Mouse (Mus musculus): ENCODE measurements around the gene Gm49336.

The Gm49336 gene

DNA sequence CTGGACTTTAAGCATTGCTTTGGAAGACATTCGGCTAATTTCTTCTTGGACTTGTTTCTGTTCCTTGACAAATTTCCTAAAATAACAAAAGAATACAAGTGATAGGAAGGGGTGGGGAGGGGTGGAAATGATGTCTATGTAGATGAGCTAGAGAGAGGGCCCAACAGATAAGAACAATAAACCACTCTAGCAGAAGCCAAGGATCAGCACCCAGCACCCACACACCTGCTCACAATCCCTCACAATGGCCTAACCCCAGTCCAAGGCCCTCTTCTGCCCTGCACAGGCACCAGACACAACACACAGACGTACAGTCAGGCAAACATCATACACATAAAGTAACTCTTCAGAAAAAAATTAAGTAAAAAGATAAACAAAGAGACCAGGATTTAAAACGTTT lies 12.8 kb downstream of the Gm49336 start:
- no peak for DNase-seq (ENCODE audit: low spot score)

DNA sequence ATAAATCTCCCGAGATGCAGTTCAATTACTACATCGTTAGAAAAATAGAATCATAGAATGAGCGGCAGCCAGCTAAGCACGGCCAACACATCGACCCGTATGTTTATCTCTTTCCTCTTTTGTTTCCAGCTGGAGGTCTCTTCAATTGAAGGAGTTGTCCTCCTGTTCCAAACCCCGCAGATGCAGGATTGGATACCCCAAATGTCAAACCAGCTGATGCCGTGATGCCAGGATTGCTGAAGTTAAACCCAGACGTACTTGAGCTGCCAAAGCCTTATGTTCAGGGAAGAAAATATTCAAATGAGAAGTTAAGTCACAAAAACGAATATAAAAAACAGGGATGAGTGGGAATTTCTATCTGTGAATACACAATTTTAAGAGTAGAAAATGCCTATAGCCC lies 31.4 kb downstream of the Gm49336 start:
- DNase-seq (ENCODE audit: low spot score) = no peak

DNA sequence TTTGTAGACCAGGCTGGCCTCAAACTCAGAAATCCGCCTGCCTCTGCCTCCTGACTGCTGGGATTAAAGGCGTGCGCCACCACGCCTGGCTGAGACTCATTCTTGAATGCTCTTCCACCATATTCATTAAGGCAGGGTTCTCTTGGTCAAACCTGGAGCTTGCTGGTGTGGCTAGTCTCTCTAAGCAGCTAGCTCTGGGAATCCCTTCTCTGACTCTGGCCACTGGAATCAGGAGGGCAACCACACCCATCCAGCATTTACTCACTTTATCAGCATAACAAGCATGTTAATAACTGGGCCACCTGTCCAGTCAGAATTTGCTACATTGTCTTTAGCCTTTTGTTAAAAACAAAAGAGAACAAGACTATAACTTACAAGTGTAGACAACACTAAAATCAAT lies 33.7 kb downstream of the Gm49336 start:
- DNase-seq (ENCODE audit: low spot score) = no peak

DNA sequence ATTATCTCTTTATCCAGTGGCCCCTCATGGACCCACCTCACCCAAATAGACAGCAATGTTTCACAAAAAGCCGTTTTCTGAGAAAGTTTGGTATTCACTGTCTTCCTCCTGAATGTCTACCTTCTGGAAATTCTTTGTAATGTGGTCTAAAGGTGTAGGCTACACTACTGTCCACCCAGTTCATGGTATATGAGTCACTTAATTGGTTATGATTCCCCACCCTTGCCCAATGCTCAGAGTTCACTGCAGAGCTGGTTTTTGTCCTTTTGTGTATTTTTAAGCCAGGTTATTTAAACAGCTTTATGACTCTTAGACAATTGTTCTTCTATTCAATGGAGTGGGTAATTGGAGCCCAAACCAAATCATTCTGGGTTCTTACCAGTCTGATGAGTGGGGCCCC lies 35.2 kb downstream of the Gm49336 start:
- DNase-seq (ENCODE audit: low spot score) = no peak

DNA sequence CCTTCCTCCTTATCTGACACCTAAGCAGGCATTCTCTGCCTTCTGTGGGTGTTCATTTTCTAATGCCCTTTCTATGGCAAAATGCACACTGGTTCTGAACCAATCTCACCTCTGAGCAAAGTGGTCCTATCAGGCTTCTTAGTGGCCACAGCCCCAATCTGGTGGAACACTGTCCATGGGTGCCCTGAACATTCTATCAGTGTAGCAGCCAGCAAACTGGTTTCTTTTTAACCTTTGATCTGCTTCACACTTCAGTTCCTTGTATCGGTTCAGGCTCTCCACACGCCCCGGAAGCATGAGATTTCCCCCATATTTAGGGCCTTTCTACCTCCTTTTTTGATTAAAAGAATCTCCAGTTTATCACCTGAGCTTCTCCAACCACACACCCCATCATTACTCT lies 36.3 kb downstream of the Gm49336 start:
- DNase-seq (ENCODE audit: low spot score) = no peak

DNA sequence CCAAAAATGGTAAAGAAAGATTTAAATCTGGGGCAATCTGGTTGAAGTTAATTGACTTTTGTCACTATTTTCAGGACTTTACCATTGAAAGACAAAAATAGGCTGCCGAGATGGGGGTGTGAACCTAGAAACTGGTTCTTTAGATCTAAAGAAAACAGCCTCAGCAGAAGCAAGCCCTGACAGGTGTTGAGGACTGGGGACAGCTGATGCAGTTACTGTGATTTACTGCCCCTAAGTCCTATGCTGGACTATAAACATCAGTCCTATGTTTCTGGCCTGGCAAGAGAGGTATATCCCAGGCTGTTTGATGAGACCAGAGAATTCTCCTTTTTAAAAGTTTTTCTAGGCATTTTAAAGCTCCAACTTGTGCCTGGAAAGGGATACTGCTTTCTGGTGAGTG lies 37.3 kb downstream of the Gm49336 start:
- no peak for DNase-seq (ENCODE audit: low spot score)

DNA sequence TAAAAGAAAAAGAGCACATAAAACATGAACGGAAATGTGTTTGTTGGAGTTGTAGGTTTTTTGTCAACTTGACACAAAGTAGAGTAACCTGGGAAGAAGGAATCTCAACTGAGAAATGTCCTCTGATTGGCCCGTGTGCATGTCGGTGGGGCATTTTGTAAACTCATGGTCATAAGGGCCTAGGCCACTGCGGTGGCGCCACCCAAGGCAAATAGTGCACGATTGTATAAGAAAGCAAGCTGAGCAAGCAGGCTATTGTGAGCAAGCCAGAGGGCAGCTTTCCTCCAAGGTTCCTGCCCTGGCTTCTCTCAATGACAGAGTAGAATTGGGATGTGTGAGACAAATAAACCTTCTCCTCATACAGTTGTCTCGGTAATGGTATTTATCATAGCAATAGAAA lies 42.1 kb downstream of the Gm49336 start:
- DNase-seq (ENCODE audit: low spot score) = no peak

DNA sequence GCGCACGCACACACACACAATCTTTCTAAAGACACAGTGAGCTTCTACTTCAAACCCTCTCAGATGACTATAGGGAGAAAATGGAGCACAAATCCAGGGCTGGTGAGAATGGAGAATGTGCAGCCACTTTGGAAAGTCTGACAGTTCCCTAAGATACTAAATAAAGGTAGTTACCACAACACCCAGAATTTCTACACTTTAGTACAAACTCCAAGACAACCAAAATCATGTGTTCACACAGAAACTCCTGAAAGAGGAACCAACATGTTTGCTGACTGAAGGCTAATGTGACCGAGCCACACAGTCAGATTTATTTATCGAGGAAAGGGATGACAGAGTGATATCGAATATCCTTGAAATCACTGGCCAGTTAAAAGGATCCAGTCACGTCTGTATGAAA lies 46.3 kb downstream of the Gm49336 start:
- no peak for DNase-seq (ENCODE audit: low spot score)

DNA sequence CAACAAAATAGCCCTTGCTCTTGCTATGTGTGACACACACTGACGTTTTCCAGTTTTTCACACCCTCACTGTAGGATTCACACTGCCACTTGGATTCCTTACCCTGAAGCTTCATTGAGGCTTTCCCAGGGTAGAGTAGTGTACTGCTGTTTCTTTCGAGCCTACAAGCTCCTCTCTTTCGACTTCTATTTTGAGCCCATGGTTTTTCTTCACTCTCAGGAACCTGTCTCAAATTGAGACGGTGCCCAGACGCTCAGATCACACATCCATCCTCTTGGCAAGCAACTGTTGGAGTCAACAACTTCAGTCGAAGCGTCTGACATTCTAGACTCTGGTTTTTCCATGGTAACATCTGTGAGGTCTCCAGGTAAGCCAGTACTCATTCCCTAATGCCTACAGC lies 54.4 kb downstream of the Gm49336 start, which contains the start of gene Atp8a2:
Gene Atp8a2, minus strand, starts transcription at position 296 of the 400 bp plus-strand sequence.
- DNase-seq (ENCODE audit: low spot score) = no peak

DNA sequence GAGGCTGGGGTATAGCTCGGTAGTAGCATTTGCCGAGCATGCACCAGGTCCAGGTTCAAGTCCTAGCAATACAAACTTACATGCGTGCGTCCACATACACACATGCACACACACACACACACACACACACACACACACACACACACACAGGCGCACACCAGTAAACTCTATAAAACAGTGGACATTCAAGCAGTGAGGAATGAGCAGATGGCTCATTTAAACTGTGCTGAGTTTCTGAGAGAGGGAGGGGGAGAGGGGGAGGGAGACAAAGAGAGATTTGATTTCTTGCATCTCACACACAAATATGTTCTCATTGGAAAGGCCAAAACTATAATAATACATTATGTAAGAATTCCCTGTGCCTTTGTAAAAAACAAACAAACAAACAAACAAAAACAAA lies 55.3 kb downstream of the Gm49336 start:
- DNase-seq (ENCODE audit: low spot score) = no peak

DNA sequence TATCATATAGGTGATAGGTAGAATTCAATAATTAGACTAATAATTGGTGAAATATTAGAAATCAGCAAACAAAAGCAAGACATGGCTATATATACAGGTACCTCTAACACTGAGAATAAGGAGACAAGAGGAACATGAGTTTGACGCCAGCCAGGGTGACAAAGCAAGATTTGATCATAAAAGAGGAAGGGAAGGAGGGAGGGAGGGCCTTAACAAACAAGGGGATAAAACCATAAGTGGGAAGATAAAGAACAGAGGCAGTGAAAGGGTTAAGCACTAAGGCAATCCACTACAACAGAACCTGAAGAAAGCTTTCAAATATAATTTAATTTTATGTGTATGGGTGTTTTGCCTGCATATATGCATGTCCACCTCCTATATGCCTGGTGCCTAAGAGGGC lies 56.7 kb downstream of the Gm49336 start:
- no peak for DNase-seq (ENCODE audit: low spot score)

DNA sequence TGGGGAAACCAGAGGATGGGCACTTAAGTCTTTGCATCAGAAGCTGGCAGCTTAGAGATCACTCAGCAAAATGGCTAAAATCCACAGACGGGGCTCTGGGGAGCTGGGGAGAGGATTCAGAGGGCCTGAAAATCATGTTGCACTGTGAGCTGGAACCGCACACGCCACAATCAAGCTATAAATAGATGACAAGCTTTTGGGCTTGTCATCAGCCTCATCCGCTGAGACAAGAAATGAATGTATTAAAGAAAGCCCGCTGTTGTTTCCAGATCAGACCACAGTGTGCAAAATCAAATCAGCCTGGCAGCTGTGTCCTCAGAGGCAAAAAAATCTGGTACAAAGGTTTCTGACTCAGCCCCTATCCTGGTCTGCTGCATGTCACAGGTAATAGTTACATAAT lies 61.5 kb downstream of the Gm49336 start:
- no peak for DNase-seq (ENCODE audit: low spot score)

DNA sequence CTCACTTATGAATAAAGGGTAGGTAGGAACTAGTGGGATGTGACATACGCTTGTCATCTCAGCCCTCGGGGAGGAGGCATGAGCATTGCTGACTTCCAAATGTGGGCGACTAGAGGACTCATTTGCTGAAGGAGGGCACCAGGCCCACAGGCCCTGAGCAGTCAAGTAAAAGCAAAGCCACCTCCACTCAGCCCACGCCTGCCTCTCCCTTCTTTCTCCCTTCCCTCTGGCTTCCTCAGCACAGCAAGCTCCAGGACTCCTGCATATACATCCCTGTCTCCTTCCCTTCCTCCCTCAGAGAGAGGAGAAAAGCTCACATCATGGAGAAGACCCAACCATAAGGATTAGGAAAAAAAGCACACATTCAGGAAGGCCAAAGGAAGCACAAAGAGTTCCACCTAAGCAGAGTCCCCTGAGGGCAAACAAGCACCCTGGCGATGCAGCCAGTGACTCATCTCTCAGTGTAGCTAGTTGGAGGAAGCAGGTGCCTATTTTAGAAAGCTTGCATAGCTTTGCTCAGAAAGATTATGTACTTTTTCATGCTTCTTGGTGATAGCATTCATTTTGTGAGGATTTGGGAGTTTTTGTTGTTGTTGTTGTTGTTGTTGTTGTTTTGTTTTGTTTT lies 63.0 kb downstream of the Gm49336 start:
- DNase-seq (ENCODE audit: low spot score) = no peak

DNA sequence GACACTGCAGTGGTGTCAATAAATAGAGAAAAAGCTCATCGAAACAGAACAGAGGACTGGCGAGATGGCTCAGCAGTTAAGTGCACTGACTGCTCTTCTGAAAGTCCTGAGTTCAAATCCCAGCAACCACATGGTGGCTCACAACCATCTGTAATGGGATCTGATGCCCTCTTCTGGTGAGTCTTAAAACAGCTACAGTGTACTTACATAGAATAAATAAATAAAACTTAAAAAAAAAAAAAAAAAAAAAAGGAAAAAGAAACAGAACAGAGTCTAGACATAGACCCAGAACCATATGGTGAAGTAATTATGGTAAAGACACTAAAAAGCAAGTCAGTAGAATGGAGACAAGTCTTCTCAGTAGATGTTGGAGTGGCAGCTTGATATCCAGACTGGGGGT lies 70.0 kb downstream of the Gm49336 start:
- no peak for DNase-seq (ENCODE audit: low spot score)

DNA sequence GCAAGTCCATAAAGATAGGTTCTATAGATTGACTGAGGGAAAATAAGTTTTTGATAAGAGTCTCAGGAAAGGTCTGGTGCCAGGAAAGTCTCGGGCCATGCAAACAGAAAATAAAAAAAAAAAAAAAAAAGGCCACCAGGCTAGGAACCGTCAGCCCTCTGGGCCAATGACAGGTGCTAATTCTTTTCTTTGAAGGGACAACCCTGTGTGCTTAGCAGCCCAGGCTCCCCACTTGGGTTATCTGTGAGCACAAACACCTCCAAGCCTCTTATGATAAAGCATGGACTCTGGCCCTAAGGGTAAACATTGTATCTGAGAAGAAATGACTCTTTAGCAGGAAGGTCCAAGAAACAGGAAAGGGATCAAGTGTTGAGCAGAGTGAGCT lies 72.7 kb downstream of the Gm49336 start:
- no peak for DNase-seq (ENCODE audit: low spot score)

DNA sequence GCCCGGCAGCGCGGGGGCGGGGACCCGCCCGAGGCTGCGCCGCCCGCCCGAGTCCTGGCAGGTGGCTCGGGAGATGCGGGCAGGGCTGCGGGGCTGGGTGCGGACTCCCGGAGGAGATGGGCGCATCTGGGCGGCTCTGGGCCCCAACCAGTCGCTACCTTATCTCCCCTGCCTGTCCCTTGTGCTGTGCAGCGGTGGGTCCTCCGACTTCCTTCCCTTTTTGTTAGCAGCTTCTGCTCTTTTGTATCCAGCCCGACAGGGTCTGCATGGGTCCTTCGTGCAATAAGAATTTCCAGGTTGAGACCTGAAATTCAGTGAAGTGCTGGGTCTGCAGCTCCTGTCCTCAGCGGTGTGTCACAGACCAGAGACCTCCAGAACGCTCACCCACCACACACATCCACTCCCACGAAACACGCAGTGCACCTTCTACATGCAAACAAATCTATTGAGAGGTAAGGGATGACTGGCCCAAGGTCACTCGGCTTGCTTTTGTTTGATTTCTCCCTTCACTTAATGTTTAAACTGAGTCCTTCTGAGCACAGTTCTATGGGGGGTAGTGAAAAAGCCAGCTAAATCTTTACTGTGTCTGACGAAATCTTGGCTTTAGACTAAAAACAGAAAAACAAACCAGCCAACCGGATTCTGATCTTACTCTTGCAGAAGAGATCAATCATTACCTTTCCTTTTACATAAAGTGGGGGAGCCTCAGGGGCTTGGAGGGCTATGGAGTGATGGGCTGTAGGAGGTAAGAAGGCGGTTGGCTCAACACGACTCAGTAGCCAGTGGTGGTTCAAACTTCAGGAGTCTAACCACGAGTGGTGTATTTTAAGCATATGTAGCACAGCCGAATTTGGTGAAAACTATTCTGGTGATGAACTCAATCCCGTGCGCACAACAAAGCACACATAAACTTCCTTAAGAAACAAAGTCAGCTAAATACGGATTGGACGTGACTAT lies 73.4 kb downstream of the Gm49336 start:
- peak; percentile 11 for DNase-seq (ENCODE audit: low spot score)

DNA sequence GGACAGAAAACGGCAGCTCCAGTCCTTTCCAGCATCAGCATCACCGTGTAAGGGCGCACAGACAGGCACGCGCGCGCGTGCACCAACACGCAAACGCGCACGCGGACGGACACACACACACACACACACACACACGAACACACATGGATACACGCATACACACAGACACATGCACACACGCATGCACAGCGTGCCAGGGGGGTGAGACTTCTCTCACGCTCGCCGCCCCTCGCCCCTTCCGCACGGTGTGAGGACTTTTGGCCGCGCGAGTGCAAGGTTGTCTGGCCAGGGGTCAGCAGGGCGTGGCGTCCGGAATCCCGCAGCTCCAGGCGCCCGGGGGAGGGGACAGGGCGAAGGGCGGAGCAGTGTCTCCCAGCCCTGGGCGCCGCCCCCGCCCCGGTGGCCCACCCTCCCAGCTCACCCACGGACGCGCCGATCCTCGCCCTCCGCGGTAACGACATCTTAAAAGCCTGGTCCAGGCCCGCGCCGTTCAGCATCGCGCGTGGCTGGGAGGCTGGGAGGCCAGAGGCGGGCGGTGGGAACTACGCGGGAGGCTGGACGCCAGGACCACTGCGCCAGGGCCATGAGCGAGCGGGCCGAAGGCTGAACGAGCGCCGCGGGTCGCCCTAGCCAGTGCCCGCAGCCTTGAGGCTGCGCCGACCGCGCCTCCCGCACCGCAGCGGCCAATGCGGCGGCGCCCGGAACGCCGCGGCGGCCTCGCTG lies 74.3 kb downstream of the Gm49336 start:
- peak; percentile 49 for DNase-seq (ENCODE audit: low spot score)

DNA sequence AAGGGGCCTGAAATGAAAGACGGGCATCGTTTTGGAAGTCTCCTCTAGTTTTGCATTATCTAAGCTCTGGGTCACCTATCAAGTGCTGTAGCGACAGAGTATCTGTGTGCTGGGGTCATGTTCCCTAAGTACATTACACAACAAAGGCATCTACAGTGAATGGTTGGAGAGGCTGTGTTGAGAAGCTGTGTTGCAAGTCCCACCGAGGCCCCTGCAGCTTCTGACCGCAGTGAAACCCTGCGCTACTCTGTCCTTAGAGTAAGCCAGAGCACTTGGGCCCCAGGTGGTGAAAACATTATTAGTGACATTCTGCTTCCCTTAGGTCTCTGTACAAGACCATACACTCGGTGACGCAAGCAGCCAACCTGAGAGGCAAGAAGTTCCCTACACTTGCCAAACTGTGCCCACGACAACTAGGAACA lies 74.8 kb downstream of the Gm49336 start:
- DNase-seq (ENCODE audit: low spot score) = no peak

DNA sequence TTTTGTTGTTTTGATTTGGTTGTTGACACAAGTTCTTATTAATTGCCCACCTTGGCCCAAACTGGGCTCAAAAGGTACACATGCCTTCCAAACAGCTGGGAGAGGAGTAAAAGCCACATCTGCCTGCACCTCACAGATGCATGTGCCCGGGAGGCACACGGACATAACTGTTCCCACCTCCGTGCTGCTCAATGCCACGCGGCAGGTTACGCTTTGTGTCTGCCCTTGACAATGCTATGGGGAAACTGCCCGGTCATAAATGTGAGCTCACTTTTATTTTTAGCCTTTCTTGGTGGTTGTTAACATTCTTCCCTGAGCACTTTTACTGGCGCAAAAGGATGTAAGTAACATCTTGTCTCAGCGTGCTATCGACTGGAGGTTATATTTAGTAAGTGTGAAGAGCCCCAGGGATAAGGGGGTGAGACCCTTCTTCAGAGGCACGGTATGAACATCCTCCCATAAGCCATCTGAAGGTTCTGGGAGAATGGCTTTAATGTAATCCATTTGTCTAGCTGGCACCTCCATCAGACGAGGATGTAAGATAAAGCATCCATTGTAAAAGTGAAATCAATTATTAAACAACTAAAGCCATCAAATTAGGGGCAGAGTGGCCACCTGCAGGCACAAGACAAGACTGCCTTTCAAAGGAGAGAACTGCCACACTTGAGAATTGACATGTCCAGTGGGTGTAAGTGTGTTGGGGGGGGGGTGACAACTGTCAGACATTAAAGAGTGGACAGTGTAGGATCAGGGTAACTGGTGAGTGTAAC lies 78.8 kb downstream of the Gm49336 start:
- DNase-seq (ENCODE audit: low spot score) = no peak

DNA sequence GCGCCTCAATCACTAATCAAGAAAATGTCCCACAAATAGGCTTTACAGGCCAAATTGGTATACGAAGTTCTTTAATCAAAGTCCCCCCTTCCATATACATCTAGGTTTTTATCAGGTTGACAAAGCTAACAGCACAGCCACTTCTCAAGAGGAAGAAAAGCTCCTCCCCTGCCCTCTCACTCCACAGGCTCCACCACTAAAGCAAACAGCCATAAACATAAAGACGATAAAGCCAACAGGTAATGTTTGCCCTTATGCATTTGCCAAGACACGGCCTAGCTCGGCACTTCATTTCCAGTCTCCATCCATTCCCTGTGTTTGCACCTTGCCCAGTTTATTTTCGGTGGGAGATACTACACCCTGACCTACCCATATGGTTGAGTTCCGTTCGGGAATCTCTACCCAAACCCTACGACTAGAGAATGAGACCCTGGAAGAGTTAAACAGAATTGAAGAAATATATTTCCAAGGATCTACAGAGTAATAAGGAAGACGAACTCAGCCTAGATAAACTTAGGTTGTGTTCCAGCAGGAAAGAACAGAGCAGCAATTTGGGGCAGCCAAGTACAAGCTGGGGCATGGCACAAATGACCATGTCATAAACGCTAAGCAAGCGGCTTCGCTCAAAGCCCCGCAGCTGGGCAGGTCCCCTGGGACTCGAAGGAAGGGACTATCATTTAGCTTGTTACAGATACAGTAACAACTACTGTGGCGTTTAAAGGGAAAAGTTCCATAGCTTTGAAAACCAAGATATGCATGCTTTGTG lies 80.3 kb downstream of the Gm49336 start:
- no peak for DNase-seq (ENCODE audit: low spot score)

DNA sequence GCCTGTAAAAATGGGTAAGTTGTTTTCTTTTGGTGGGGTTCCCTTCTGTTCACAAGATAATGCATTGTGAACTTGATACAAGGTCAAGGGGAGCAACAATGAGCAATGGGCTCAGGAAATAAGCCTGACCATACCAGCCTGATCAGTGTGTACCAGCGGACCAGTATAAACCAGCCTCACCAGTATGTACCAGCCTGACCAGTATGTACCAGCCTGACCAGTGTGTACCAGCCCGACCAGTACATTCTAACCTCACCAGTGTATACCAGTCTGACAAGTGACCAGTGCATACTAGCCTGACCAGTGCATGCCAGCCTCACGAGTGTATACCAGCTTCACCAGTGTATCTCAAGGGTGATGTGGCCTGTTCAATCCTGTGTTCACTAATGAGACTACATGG lies 87.9 kb downstream of the Gm49336 start:
- peak; percentile 20 for DNase-seq (ENCODE audit: low spot score)
